Comparison of ENCODE assay signal across 21 mouse cellular contexts in the genomic region with DNA sequence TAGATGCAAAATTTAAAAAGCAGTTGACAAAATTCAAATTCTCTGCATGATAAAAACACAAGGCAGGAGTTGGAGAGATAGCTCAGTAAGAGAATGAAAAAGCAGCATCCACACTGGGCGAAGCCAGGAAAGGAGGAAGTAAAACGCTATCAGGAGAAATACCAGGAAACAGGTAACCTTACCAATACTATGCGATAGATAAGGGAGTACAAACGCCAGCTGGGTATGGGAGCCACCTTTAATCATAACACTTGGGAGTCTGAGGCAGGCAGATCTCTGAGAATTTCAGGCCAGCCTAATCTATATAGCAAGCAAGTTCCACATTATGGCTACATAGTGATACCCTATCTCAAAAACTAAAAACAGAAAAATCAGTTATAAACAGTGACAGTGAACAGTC.
"Had no signal": no experiment of that assay in that cellular context is flagged by ENCODE, and none has a peak within 500 bp of the region (broad histone marks: within the 10 kb centered on the region; RNA-seq: fewer than 3 reads in every experiment).

No protein-coding gene starts in this region.

- H3K9ac ChIP-seq: limb, embryonic 12.5 days; limb, embryonic 15.5 days; liver, embryonic 15.5 days; midbrain, embryonic 15.5 days; neural tube, embryonic 13.5 days; stomach, embryonic 15.5 days had no signal

- H3K27ac ChIP-seq: limb, embryonic 12.5 days; limb, embryonic 15.5 days; liver, embryonic 15.5 days; midbrain, embryonic 15.5 days; neural tube, embryonic 13.5 days; stomach, embryonic 15.5 days had no signal

- H3K4me3 ChIP-seq: limb, embryonic 12.5 days; limb, embryonic 15.5 days; liver, embryonic 15.5 days; megakaryocyte, embryonic 14.5 days; midbrain, embryonic 15.5 days; myocyte; neural tube, embryonic 13.5 days; stomach, embryonic 15.5 days had no signal

- H3K9me3 ChIP-seq: limb, embryonic 12.5 days; limb, embryonic 15.5 days; liver, embryonic 15.5 days; megakaryocyte, embryonic 14.5 days; midbrain, embryonic 15.5 days; neural tube, embryonic 13.5 days; stomach, embryonic 15.5 days had no signal

- H3K27me3 ChIP-seq: limb, embryonic 12.5 days; limb, embryonic 15.5 days; liver, embryonic 15.5 days; megakaryocyte, embryonic 14.5 days; midbrain, embryonic 15.5 days; neural tube, embryonic 13.5 days; stomach, embryonic 15.5 days had no signal

- H3K4me2 ChIP-seq: limb, embryonic 12.5 days; limb, embryonic 15.5 days; liver, embryonic 15.5 days; midbrain, embryonic 11.5 days; midbrain, embryonic 15.5 days; neural tube, embryonic 13.5 days; stomach, embryonic 15.5 days had no signal

- H3K4me1 ChIP-seq: limb, embryonic 12.5 days; limb, embryonic 15.5 days; liver, embryonic 15.5 days; stomach, embryonic 15.5 days had no signal

- H3K36me3 ChIP-seq: limb, embryonic 12.5 days; limb, embryonic 15.5 days; liver, embryonic 15.5 days; midbrain, embryonic 15.5 days; stomach, embryonic 15.5 days had no signal

- DNase-seq: kidney, adult 18-20 months; kidney, adult 9 months; kidney, postnatal 14 days; kidney, postnatal 4 days; left cerebral cortex, postnatal 4 days; lung, adult 2 months; lung, postnatal 14 days; lung, postnatal 4 days; retina, postnatal 1 day; thymus, postnatal 25 days had no signal

- ATAC-seq: inflammation-experienced regulatory T-cells, adult 6 months; intestine, embryonic 16.5 days; midbrain, embryonic 15.5 days had no signal
